Mouse (Mus musculus) CH12.LX (cell line): ENCODE results near the gene Vac14.

ENCODE experiments used
- BHLHE40 ChIP-seq: IDR thresholded peaks from 2 replicates; pipeline ENCODE4 v1.6.1; 2011; ENCODE audit warnings: mild to moderate bottlenecking, low read depth, low read length, improper control_type of control experiment
- CTCF ChIP-seq, 2 experiments: IDR thresholded peaks in 1 of 2; conservative IDR thresholded peaks in 1 of 2; 2 replicates each; pipeline ENCODE4 v1.5.1; 2011 to 2012; ENCODE audit warnings: low read depth in 2 of 2, low read length in 2 of 2, improper control_type of control experiment in 1 of 2, inconsistent platforms in 1 of 2, mild to moderate bottlenecking in 1 of 2, moderate library complexity in 1 of 2
- ELF1 ChIP-seq: IDR thresholded peaks from 2 replicates; pipeline ENCODE4 v1.6.1; 2014; ENCODE audit warnings: low read depth, mild to moderate bottlenecking, inconsistent platforms, low read length, improper control_type of control experiment
- EP300 ChIP-seq: IDR thresholded peaks from 2 replicates; pipeline ENCODE4 v1.6.1; 2011; ENCODE audit warnings: low read length, improper control_type of control experiment
- JUND ChIP-seq: conservative IDR thresholded peaks from 2 replicates; pipeline ENCODE4 v1.6.1; 2011; ENCODE audit warnings: low read depth, low read length, improper control_type of control experiment
- KAT2A ChIP-seq: IDR thresholded peaks from 2 replicates; pipeline ENCODE4 v1.6.1; 2012; ENCODE audit warnings: low read length, improper control_type of control experiment, inconsistent platforms; ENCODE audit not compliant: insufficient replicate concordance
- MAFK ChIP-seq: IDR thresholded peaks from 2 replicates; pipeline ENCODE4 v1.6.1; 2011; ENCODE audit warnings: low read length, improper control_type of control experiment; ENCODE audit not compliant: insufficient replicate concordance
- MAX ChIP-seq: IDR thresholded peaks from 2 replicates; pipeline ENCODE4 v1.6.1; 2011; ENCODE audit warnings: low read length, improper control_type of control experiment
- POLR2A ChIP-seq: IDR thresholded peaks from 2 replicates; pipeline ENCODE4 v1.6.1; 2011; ENCODE audit warnings: low read depth, mild to moderate bottlenecking, improper control_type of control experiment, low read length
- RAD21 ChIP-seq: IDR thresholded peaks from 2 replicates; pipeline ENCODE4 v1.6.1; 2011; ENCODE audit warnings: low read depth, mild to moderate bottlenecking, low read length, improper control_type of control experiment, moderate library complexity
- RCOR1 ChIP-seq: conservative IDR thresholded peaks from 2 replicates; pipeline ENCODE4 v1.6.1; 2012; ENCODE audit warnings: low read depth, mild to moderate bottlenecking, inconsistent platforms, low read length, improper control_type of control experiment
- ZKSCAN1 ChIP-seq: IDR thresholded peaks from 2 replicates; pipeline ENCODE4 v1.6.1; 2012; ENCODE audit warnings: low read depth, inconsistent platforms, low read length, improper control_type of control experiment, borderline replicate concordance

DNA sequence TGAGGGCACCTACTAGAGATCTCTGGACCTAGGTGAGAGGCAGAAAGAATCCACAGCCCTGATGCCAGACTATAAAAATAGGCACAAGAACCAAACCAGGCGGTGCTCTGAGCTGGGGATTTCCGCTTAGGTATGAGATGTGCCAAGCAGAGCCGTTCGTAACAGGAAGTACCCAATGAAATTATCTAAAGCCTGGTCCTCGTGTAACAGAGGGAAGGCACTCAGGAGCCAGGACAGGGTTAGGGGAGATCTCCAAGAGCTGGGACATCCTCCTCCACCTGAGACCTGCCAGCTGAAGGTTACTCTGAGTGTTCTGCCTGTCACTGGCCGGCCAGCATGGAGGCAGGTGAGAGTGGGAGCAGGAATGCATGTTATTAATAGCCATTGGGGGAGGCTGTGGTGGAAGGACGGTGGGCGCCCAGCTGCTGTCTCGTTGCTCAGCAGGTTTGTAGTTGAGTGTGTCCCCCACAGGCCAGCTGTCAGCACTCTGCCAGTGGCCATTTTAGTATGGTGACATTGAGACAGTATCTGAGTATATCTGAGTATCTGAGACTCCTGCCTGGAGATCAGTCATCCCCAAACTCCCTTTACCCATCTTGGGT, 85.2 kb downstream of the Vac14 start:
- no peak for TF ChIP-seq CTCF (conservative IDR thresholded peaks at IDR 0.05 in 1 of 2, IDR thresholded peaks at IDR 0.05 in 1 of 2; ENCODE audit: low read depth in 2 of 2, low read length in 2 of 2)
- no peak for TF ChIP-seq ZKSCAN1
- TF ChIP-seq MAX, result no peak
- TF ChIP-seq POLR2A, result no peak
- no peak for TF ChIP-seq BHLHE40
- TF ChIP-seq RAD21, result no peak
- TF ChIP-seq ELF1, result peak; percentile 45; the same call in 1 of the 2 replicates
- no peak for TF ChIP-seq MAFK
- no peak for TF ChIP-seq RCOR1
- no peak for TF ChIP-seq EP300
- no peak for TF ChIP-seq KAT2A
- TF ChIP-seq JUND, result no peak
